Mouse (Mus musculus): Measurements from ENCODE around the gene Hist2h2ab.

DNA sequence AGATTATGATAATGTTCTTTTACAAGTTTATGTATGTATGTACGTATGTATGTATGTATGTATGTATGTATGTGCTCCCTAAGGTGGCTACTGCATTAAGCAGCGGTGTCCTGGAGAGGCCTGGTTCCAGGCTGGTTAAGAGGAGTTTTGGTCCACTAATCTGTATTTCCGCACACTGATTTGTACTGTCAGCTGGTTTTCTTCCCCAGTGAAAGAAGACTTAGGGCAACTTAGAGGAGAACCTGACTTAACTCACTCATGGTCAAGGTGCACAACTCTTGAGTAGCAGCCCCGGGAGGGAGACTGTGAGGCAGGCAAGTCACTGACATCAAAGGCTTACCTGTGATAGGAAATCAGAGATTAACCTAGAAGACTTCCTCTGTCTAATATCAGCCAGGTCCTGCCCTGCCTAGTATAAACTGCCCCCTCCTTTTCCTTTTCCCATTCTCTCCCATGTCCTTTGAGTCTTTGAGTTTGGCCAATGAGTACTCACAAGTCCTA lies 17.2 kb downstream of the Hist2h2ab start:
- TF ChIP-seq CTCF (conservative IDR thresholded peaks at IDR 0.05; ENCODE audit: low read length), result no peak
- no peak for TF ChIP-seq POU5F1 (IDR thresholded peaks at IDR 0.05; ENCODE audit: borderline replicate concordance, low read length)
- TF ChIP-seq NANOG (IDR thresholded peaks at IDR 0.05; ENCODE audit: borderline replicate concordance, low read length), result no peak
